Mouse (Mus musculus): ENCODE results near the gene Cldn10. TPM values are rescaled to one million over a fixed set of nuclear protein-coding genes. Genes with fewer than 3 reads are reported as not detected.
A peak's percentile ranks its signal among the peaks of the same experiment; 100 is the strongest.

Cldn10 gene
- polyA plus RNA-seq, 1 experiment from 2014 or later = 0.32 TPM

DNA sequence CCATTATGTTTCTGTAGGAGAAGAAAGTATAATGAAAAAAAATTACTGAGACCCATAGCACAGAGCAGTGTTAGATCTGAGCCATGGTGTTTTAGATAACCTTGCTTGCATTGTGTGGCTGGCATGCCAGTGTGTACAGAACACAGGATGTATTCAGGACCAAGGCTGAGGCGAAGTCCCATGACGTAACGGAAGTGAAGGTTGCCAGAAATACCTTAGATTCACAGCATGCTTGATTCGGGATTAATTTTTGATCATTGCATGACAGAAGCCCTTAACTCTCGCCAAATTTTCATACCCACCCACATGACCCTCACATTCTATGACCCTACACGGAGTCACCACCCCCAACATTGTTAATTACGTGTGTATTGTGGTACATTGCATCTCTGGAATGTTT lies 22.4 kb upstream of the Cldn10 start:
- Histone ChIP-seq H3K27me3 (replicated peaks) (peaks cover 16% of the 10 kb centered on the region), H3K9me3 (replicated peaks) (no peaks in the 10 kb centered on the region), H3K27ac (ENCODE audit: poor library complexity, severe bottlenecking) (no peak overlapping the region), H3K36me3 (no peaks in the 10 kb centered on the region), H3K4me1 (replicated peaks) (no peaks in the 10 kb centered on the region), H3K9ac (no peak overlapping the region), H3K4me2 (no peak overlapping the region), H3K4me3 (no peak overlapping the region)
- 72% methylated on average over 7 of the region's 7 CpGs for WGBS
- ATAC-seq (ENCODE audit: insufficient number of reproducible peaks, low FRiP score) = no peak

GRCm38 (mm10) chr14:118765951-118766350 lies 21.8 kb upstream of the Cldn10 start:
- Histone ChIP-seq H3K36me3 (no peaks in the 10 kb centered on the region), H3K9ac (no peak overlapping the region), H3K27me3 (replicated peaks) (peaks cover 16% of the 10 kb centered on the region), H3K4me1 (replicated peaks) (no peaks in the 10 kb centered on the region), H3K4me3 (no peak overlapping the region), H3K4me2 (no peak overlapping the region), H3K27ac (ENCODE audit: poor library complexity, severe bottlenecking) (no peak overlapping the region), H3K9me3 (replicated peaks) (no peaks in the 10 kb centered on the region)
- WGBS = 68% methylated on average over 7 of the region's 7 CpGs
- no peak for ATAC-seq (ENCODE audit: insufficient number of reproducible peaks, low FRiP score)

DNA sequence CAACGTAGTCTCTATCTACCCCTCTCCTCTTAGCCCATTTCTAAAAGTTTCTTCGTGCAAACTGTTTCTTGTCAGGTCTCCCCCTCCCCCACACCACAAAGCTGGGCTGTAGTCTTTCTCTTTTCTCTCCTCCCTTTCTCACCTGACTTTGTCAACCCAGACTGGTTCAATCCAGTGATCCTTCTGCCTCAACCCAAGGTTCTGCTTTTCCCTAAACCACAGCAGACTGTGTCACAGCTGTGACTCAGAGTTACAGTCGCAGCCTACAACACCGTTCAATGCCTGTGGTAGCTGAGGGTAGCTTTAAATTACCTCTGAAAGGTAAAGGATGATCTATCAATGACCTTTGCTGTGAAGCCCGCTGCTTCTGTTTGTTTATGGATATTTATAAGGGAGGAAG lies 21.3 kb upstream of the Cldn10 start:
- 71% methylated on average over 5 of the region's 5 CpGs for WGBS
- H3K9me3 ChIP-seq (replicated peaks) = no peaks in the 10 kb centered on the region
- no peaks in the 10 kb centered on the region for H3K36me3 ChIP-seq
- no peak overlapping the region for H3K9ac ChIP-seq
- ATAC-seq (ENCODE audit: insufficient number of reproducible peaks, low FRiP score) = no peak
- H3K27me3 ChIP-seq (replicated peaks) = peaks cover 16% of the 10 kb centered on the region
- no peaks in the 10 kb centered on the region for H3K4me1 ChIP-seq (replicated peaks)
- H3K4me2 ChIP-seq = no peak overlapping the region
- no peak overlapping the region for H3K27ac ChIP-seq (ENCODE audit: poor library complexity, severe bottlenecking)
- no peak overlapping the region for H3K4me3 ChIP-seq

GRCm38 (mm10) chr14:118767673-118768353 lies 19.9 kb upstream of the Cldn10 start:
- H3K27ac ChIP-seq (ENCODE audit: poor library complexity, severe bottlenecking) = no peak overlapping the region

GRCm38 (mm10) chr14:118768354-118768713 lies 19.4 kb upstream of the Cldn10 start:
- peak; percentile 10; the same call in 1 of the 2 replicates for ATAC-seq (ENCODE audit: insufficient number of reproducible peaks, low FRiP score)
- H3K4me3 ChIP-seq = no peak overlapping the region
- H3K9me3 ChIP-seq (replicated peaks) = no peaks in the 10 kb centered on the region

More at GRCm38 (mm10) chr14:118767673-118768353, 19.9 kb upstream of the Cldn10 start:
- Histone ChIP-seq H3K4me3 (no peak overlapping the region), H3K9ac (no peak overlapping the region), H3K27me3 (replicated peaks) (peaks cover 16% of the 10 kb centered on the region), H3K36me3 (no peaks in the 10 kb centered on the region), H3K9me3 (replicated peaks) (no peaks in the 10 kb centered on the region), H3K4me2 (no peak overlapping the region), H3K4me1 (replicated peaks) (no peaks in the 10 kb centered on the region)
- WGBS = 31% methylated on average over 14 of the region's 14 CpGs
- ATAC-seq (ENCODE audit: insufficient number of reproducible peaks, low FRiP score) = peak; percentile 77; the same call in 1 of the 2 replicates

DNA sequence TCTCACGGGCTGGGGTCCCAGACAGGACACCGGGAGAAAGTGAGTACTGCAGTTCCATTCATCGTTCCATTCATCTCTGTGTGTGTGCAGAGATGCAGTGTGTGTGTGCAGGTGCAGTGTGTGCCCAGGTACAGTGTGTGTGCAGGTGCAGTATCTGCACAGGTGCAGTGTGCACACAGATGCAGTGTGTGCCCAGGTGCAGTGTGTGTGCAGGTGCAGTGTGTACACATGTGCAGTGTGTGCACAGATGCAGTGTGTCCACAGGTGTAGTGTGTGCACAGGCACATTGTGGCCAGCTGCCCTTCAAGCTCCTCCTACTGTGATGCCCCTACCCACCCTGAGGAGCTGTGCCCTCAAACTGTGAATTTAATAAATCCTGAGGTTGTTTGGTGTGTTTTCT lies 14.0 kb upstream of the Cldn10 start:
- H3K4me1 ChIP-seq (replicated peaks) = no peaks in the 10 kb centered on the region
- H3K4me3 ChIP-seq = no peak overlapping the region
- H3K36me3 ChIP-seq = no peaks in the 10 kb centered on the region
- H3K9me3 ChIP-seq (replicated peaks) = no peaks in the 10 kb centered on the region
- H3K9ac ChIP-seq = no peak overlapping the region
- peak; percentile 49; the same call in 1 of the 2 replicates for ATAC-seq (ENCODE audit: insufficient number of reproducible peaks, low FRiP score)
- H3K4me2 ChIP-seq = no peak overlapping the region
- 81% methylated on average over 3 of the region's 3 CpGs for WGBS
- no peak overlapping the region for H3K27ac ChIP-seq (ENCODE audit: poor library complexity, severe bottlenecking)
- peaks cover 10% of the 10 kb centered on the region for H3K27me3 ChIP-seq (replicated peaks)

More at GRCm38 (mm10) chr14:118768354-118768713, 19.4 kb upstream of the Cldn10 start:
- Histone ChIP-seq H3K36me3 (no peaks in the 10 kb centered on the region), H3K9ac (no peak overlapping the region), H3K27ac (ENCODE audit: poor library complexity, severe bottlenecking) (no peak overlapping the region), H3K27me3 (replicated peaks) (peaks cover 16% of the 10 kb centered on the region), H3K4me1 (replicated peaks) (no peaks in the 10 kb centered on the region), H3K4me2 (no peak overlapping the region)
- 42% methylated on average over 17 of the region's 17 CpGs for WGBS

DNA sequence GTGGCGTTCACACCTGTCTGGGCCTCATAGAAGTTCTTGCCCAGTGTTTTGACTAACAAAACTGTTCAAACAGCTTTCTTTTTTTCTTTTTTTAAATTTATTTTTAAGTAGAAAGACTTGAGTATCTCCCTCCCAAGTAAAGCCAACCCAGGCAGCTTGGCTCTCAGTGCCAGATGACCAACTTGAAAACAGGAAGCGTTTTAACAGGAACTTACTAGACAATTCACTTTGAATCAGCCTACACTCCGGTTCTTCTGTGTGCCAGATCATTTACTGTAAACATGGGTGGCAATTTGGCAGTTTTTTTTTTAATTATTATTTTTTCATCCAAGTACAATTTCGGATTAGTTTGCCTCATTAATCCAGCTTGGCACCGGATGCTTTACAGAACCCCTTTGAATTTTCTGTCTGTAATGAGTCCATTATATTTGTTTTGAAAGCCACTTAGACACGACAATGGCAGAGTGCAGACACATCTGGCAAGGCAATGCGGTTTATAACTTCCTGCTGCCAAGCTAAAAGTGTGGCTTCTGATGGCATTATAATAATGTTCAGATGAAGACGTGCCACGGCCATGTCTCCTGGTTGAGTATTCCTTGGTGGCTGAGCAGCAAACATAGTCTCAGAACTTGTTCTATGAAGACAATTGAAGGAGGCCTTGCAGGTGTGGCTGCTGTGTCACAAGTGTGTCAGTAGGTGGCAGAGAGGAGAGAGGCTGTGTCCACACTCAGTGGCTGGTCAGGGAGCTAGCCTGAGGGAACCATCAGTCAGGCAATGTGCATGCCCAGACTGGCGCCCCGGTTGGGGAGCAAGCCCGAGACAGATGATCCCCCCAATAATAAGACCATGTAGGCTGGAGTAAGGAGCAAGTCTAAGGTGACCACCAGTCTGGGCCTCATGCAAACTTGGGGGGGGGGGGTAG lies 12.9 kb upstream of the Cldn10 start:
- no peaks in the 10 kb centered on the region for H3K27me3 ChIP-seq (replicated peaks)
- 81% methylated on average over 12 of the region's 12 CpGs for WGBS
- no peaks in the 10 kb centered on the region for H3K9me3 ChIP-seq (replicated peaks)
- no peak overlapping the region for H3K4me3 ChIP-seq
- H3K4me2 ChIP-seq = no peak overlapping the region
- H3K27ac ChIP-seq (ENCODE audit: poor library complexity, severe bottlenecking) = no peak overlapping the region
- H3K4me1 ChIP-seq (replicated peaks) = no peaks in the 10 kb centered on the region
- 0 out of 2 replicates have a peak, but pooled peaks have one; percentile 51 for ATAC-seq (ENCODE audit: insufficient number of reproducible peaks, low FRiP score)
- no peaks in the 10 kb centered on the region for H3K36me3 ChIP-seq
- no peak overlapping the region for H3K9ac ChIP-seq

- Histone ChIP-seq H3K4me2 (no peak overlapping the region), H3K4me1 (replicated peaks) (no peaks in the 10 kb centered on the region), H3K9me3 (replicated peaks) (no peaks in the 10 kb centered on the region), H3K9ac (no peak overlapping the region), H3K27ac (ENCODE audit: poor library complexity, severe bottlenecking) (no peak overlapping the region), H3K27me3 (replicated peaks) (0 out of 2 replicates have a peak, but pooled peaks cover 3% of the 10 kb centered on the region), H3K36me3 (no peaks in the 10 kb centered on the region), H3K4me3 (no peak overlapping the region)
- no peak for ATAC-seq (ENCODE audit: insufficient number of reproducible peaks, low FRiP score)
- WGBS = 88% methylated on average over 1 of the region's 1 CpGs
These were observed 12.2 kb upstream of the Cldn10 start for GRCm38 (mm10) chr14:118775554-118775953.

DNA sequence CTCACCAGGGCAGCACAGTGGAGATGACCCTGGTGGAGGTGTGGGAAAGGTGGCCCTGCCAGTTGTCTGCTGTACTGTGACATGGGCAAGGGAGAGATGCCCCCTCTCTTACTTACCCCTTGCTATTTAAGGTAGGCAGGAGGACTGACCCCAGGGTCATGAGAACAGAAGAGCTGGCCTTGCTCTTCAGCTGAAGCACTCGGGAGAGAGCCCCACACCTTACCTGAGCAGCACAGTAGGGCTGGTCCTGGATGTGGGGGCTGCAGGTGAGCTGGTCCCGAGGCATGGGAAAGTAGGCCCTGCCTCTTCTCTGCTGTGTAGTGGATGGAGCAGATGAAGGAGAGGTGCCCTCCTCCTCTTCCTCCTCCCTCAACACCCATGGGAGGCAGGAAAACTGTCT lies 11.3 kb upstream of the Cldn10 start:
- Histone ChIP-seq H3K9ac (no peak overlapping the region), H3K27ac (ENCODE audit: poor library complexity, severe bottlenecking) (no peak overlapping the region), H3K4me3 (no peak overlapping the region), H3K27me3 (replicated peaks) (0 out of 2 replicates have a peak, but pooled peaks cover 3% of the 10 kb centered on the region), H3K9me3 (replicated peaks) (no peaks in the 10 kb centered on the region), H3K36me3 (no peaks in the 10 kb centered on the region), H3K4me2 (no peak overlapping the region), H3K4me1 (replicated peaks) (no peaks in the 10 kb centered on the region)
- WGBS = 74% methylated on average over 2 of the region's 2 CpGs
- ATAC-seq (ENCODE audit: insufficient number of reproducible peaks, low FRiP score) = peak; percentile 22; the same call in 1 of the 2 replicates

DNA sequence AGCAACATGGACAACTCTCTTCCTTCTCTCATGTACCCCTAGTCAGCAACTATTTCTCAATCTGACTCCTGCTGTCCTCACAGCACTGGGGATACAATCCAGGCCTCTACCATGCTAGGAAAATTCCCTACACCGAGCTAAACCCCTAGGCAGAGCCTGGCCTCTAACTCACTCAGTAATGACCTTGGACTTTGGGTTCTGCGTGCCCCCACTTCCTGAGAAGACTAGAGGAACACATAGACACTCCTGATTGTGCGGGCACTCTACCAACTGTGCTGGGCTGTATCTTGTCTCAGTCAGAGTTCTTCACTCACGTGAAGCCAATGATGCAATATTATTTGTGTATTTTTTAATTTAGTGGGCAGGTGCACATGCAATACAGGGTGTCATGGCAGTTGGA lies 10.2 kb upstream of the Cldn10 start:
- no peak overlapping the region for H3K27ac ChIP-seq (ENCODE audit: poor library complexity, severe bottlenecking)
- H3K4me2 ChIP-seq = no peak overlapping the region
- no peaks in the 10 kb centered on the region for H3K4me1 ChIP-seq (replicated peaks)
- no peak overlapping the region for H3K4me3 ChIP-seq
- H3K9me3 ChIP-seq (replicated peaks) = no peaks in the 10 kb centered on the region
- 70% methylated on average over 4 of the region's 4 CpGs for WGBS
- H3K27me3 ChIP-seq (replicated peaks) = 0 out of 2 replicates have a peak, but pooled peaks cover 6% of the 10 kb centered on the region
- no peak for ATAC-seq (ENCODE audit: insufficient number of reproducible peaks, low FRiP score)
- no peak overlapping the region for H3K9ac ChIP-seq
- no peaks in the 10 kb centered on the region for H3K36me3 ChIP-seq

- H3K9ac ChIP-seq = no peak overlapping the region
- H3K4me2 ChIP-seq = no peak overlapping the region
- no peaks in the 10 kb centered on the region for H3K9me3 ChIP-seq (replicated peaks)
- WGBS = 77% methylated on average over 7 of the region's 7 CpGs
- no peak for ATAC-seq (ENCODE audit: insufficient number of reproducible peaks, low FRiP score)
- no peak overlapping the region for H3K4me3 ChIP-seq
- no peaks in the 10 kb centered on the region for H3K36me3 ChIP-seq
- H3K4me1 ChIP-seq (replicated peaks) = no peaks in the 10 kb centered on the region
- H3K27me3 ChIP-seq (replicated peaks) = 0 out of 2 replicates have a peak, but pooled peaks cover 6% of the 10 kb centered on the region
- no peak overlapping the region for H3K27ac ChIP-seq (ENCODE audit: poor library complexity, severe bottlenecking)
These were observed 6.1 kb upstream of the Cldn10 start for GRCm38 (mm10) chr14:118781601-118782000.

All from heart, embryonic 12.5 days (tissue).